Mouse (Mus musculus): ENCODE results near the gene Shroom2. TPM values are rescaled to one million over a fixed set of nuclear protein-coding genes. Genes with fewer than 3 reads are reported as not detected.
"Not testable (repeated sequence)": the region's sequence is repeated elsewhere in the genome, so short reads cannot be mapped to it uniquely, and the experiment has no call there.

Shroom2 gene
- 10 to 100 TPM; 15.1 to 25.1 TPM for total RNA-seq (2021)
- long read RNA-seq, experiment 1, partial matches to known transcripts: 1 of 2 reads
- long read RNA-seq, experiment 1, other reads (novel, unspliced or antisense): 1 of 2 reads
- long read RNA-seq, experiment 2, partial matches to known transcripts: 2 of 4 reads
- long read RNA-seq, experiment 2, other reads (novel, unspliced or antisense): 2 of 4 reads

- DNase-seq (ENCODE audit: low spot score in 2 of 2): peak in 1 of 2 experiments; percentile 2
Measured at GRCm38 (mm10) chrX:152768891-152769599, at the start of gene Shroom2. Gene Shroom2 (minus strand): TSS chrX:152769465.

GRCm38 (mm10) chrX:152818996-152819395 is 49.7 kb upstream of the Shroom2 start:
- DNase-seq (ENCODE audit: low spot score in 2 of 2): no peak

GRCm38 (mm10) chrX:152813339-152813738 is 44.1 kb upstream of the Shroom2 start:
- DNase-seq (ENCODE audit: low spot score in 2 of 2): no peak

- DNase-seq (ENCODE audit: low spot score in 2 of 2): no peak
Measured at GRCm38 (mm10) chrX:152805317-152805716, 36.1 kb upstream of the Shroom2 start.

- DNase-seq (ENCODE audit: low spot score in 2 of 2): no peak
Measured at GRCm38 (mm10) chrX:152788611-152789010, 19.3 kb upstream of the Shroom2 start.

- DNase-seq (ENCODE audit: low spot score in 2 of 2): no peak
Measured at GRCm38 (mm10) chrX:152788129-152788528, 18.9 kb upstream of the Shroom2 start.

- DNase-seq (ENCODE audit: low spot score in 2 of 2): no peak
Measured at GRCm38 (mm10) chrX:152781720-152782403, 12.6 kb upstream of the Shroom2 start, which contains the start of gene Gpr143. Gene Gpr143 (plus strand): TSS chrX:152781921.

GRCm38 (mm10) chrX:152769600-152770157 is 414 bp upstream of the Shroom2 start:
- peak; percentile 32 to 35 for DNase-seq (ENCODE audit: low spot score in 2 of 2)

- DNase-seq (ENCODE audit: low spot score in 2 of 2): no peak
Measured at GRCm38 (mm10) chrX:152764171-152764570, 5.1 kb downstream of the Shroom2 start.

- DNase-seq (ENCODE audit: low spot score in 2 of 2): no peak
Measured at GRCm38 (mm10) chrX:152762855-152763254, 6.4 kb downstream of the Shroom2 start.

GRCm38 (mm10) chrX:152762437-152762836 is 6.8 kb downstream of the Shroom2 start:
- no peak for DNase-seq (ENCODE audit: low spot score in 2 of 2)

GRCm38 (mm10) chrX:152756293-152756692 is 13.0 kb downstream of the Shroom2 start:
- no peak for DNase-seq (ENCODE audit: low spot score in 2 of 2)

GRCm38 (mm10) chrX:152755819-152756218 is 13.4 kb downstream of the Shroom2 start:
- no peak for DNase-seq (ENCODE audit: low spot score in 2 of 2)

GRCm38 (mm10) chrX:152745925-152746324 is 23.3 kb downstream of the Shroom2 start:
- no peak for DNase-seq (ENCODE audit: low spot score in 2 of 2)

- DNase-seq (ENCODE audit: low spot score in 2 of 2): no peak
Measured at GRCm38 (mm10) chrX:152743642-152744041, 25.6 kb downstream of the Shroom2 start.

- DNase-seq (ENCODE audit: low spot score in 2 of 2): no peak
Measured at GRCm38 (mm10) chrX:152738759-152739368, 30.4 kb downstream of the Shroom2 start.

- DNase-seq (ENCODE audit: low spot score in 2 of 2): no peak
Measured at GRCm38 (mm10) chrX:152738191-152738590, 31.1 kb downstream of the Shroom2 start.

GRCm38 (mm10) chrX:152735283-152735682 is 34.0 kb downstream of the Shroom2 start:
- no peak for DNase-seq (ENCODE audit: low spot score in 2 of 2)

GRCm38 (mm10) chrX:152716693-152717092 is 52.6 kb downstream of the Shroom2 start:
- DNase-seq (ENCODE audit: low spot score in 2 of 2): no peak

GRCm38 (mm10) chrX:152710715-152711114 is 58.5 kb downstream of the Shroom2 start:
- DNase-seq (ENCODE audit: low spot score in 2 of 2): not testable (repeated sequence)

GRCm38 (mm10) chrX:152708359-152708758 is 60.9 kb downstream of the Shroom2 start:
- no peak for DNase-seq (ENCODE audit: low spot score in 2 of 2)
